Mouse (Mus musculus) limb, embryonic 15.5 days (tissue): Measurements from ENCODE around the gene Pigq. TPM values are rescaled to one million over a fixed set of nuclear protein-coding genes. Genes with fewer than 3 reads are reported as not detected.

Source experiments
- ATAC-seq: fragments of 200-750 bp; cut with Nextera tagmentation; 2 replicates; pipeline ENCODE4 v1.8.0; 2017; ENCODE audit warnings: low read depth, moderate TSS enrichment; ENCODE audit not compliant: insufficient number of reproducible peaks, low FRiP score, low TSS enrichment
- H3K27ac ChIP-seq: fragments of 300-500 bp; sonication (generic); 2 replicates; pipeline ENCODE4 v1.5.1; 2015; ENCODE audit warnings: moderate library complexity, mild to moderate bottlenecking, inconsistent platforms
- H3K27me3 ChIP-seq: fragments of 300-500 bp; sonication (generic); 2 replicates; pipeline ENCODE4 v1.6.1; 2015; ENCODE audit warnings: inconsistent platforms
- H3K36me3 ChIP-seq: fragments of 300-500 bp; sonication (generic); 2 replicates; pipeline ENCODE4 v1.6.1; 2015; ENCODE audit warnings: inconsistent platforms
- H3K4me1 ChIP-seq: fragments of 300-500 bp; sonication (generic); 2 replicates; pipeline ENCODE4 v1.6.1; 2015; ENCODE audit warnings: inconsistent platforms
- H3K4me2 ChIP-seq: fragments of 300-500 bp; sonication (generic); 2 replicates; pipeline ENCODE4 v1.6.1; 2015; ENCODE audit warnings: mild to moderate bottlenecking, inconsistent platforms
- H3K4me3 ChIP-seq: fragments of 300-500 bp; sonication (generic); 2 replicates; pipeline ENCODE4 v1.5.1; 2015; ENCODE audit warnings: mild to moderate bottlenecking, inconsistent platforms
- H3K9ac ChIP-seq: fragments of 300-500 bp; sonication (generic); 2 replicates; pipeline ENCODE4 v1.6.1; 2015; ENCODE audit warnings: inconsistent platforms
- H3K9me3 ChIP-seq: fragments of 300-500 bp; sonication (generic); 2 replicates; pipeline ENCODE4 v1.6.1; 2016; ENCODE audit warnings: inconsistent platforms
- WGBS: fragments of 180-500 bp; shearing (Covaris S2); methylation state at CpG from one replicate; pipeline ENCODE4 v1.1.7; 2015; 5-methylcytosine and 5-hydroxymethylcytosine counted together
- polyA plus RNA-seq: library from polyadenylated mRNA; unstranded; fragments of >200 nt; fragmentation: Nextera tagmentation; extraction: Ambion mirVana; gene quantifications from 2 replicates; pipeline ENCODE4 v1.2.1, GENCODE M21; 2015

The Pigq gene
- polyA plus RNA-seq, 1 experiment from 2014 or later = 45.7 TPM

GRCm38 (mm10) chr17:25887467-25887866 lies 57.3 kb downstream of the Pigq start:
- H3K4me1 ChIP-seq = no peaks in the 10 kb centered on the region
- ATAC-seq = no peak
- H3K9ac ChIP-seq = no peak overlapping the region
- no peak overlapping the region for H3K4me3 ChIP-seq
- no peak overlapping the region for H3K27ac ChIP-seq
- peaks cover 68% of the 10 kb centered on the region for H3K36me3 ChIP-seq
- WGBS = 91% methylated on average over 10 of the region's 10 CpGs
- H3K4me2 ChIP-seq = no peak overlapping the region
- no peaks in the 10 kb centered on the region for H3K27me3 ChIP-seq
- no peaks in the 10 kb centered on the region for H3K9me3 ChIP-seq

GRCm38 (mm10) chr17:25886806-25887205 lies 57.9 kb downstream of the Pigq start:
- Histone ChIP-seq H3K36me3 (peaks cover 72% of the 10 kb centered on the region), H3K4me1 (no peaks in the 10 kb centered on the region), H3K27ac (no peak overlapping the region), H3K9me3 (no peaks in the 10 kb centered on the region), H3K27me3 (no peaks in the 10 kb centered on the region), H3K4me3 (no peak overlapping the region), H3K4me2 (no peak overlapping the region), H3K9ac (no peak overlapping the region)
- no peak for ATAC-seq

GRCm38 (mm10) chr17:25885636-25886035 lies 59.1 kb downstream of the Pigq start:
- Histone ChIP-seq H3K4me1 (peaks cover 6% of the 10 kb centered on the region; the same call in 1 of the 2 replicates), H3K36me3 (peaks cover 70% of the 10 kb centered on the region), H3K4me3 (no peak overlapping the region), H3K9ac (no peak overlapping the region), H3K4me2 (no peak overlapping the region), H3K27me3 (no peaks in the 10 kb centered on the region), H3K27ac (no peak overlapping the region), H3K9me3 (no peaks in the 10 kb centered on the region)
- WGBS = 52% methylated on average over 4 of the region's 4 CpGs
- ATAC-seq = no peak

GRCm38 (mm10) chr17:25883824-25884223 lies 60.9 kb downstream of the Pigq start:
- 93% methylated on average over 3 of the region's 3 CpGs for WGBS
- Histone ChIP-seq H3K36me3 (peaks cover 60% of the 10 kb centered on the region), H3K9ac (no peak overlapping the region), H3K27me3 (no peaks in the 10 kb centered on the region), H3K4me1 (peaks cover 16% of the 10 kb centered on the region), H3K9me3 (no peaks in the 10 kb centered on the region), H3K4me2 (no peak overlapping the region), H3K27ac (no peak overlapping the region), H3K4me3 (no peak overlapping the region)
- no peak for ATAC-seq

GRCm38 (mm10) chr17:25883268-25883667 lies 61.5 kb downstream of the Pigq start:
- no peak overlapping the region for H3K27ac ChIP-seq

GRCm38 (mm10) chr17:25882306-25882705 lies 62.4 kb downstream of the Pigq start:
- no peak overlapping the region for H3K27ac ChIP-seq
- H3K4me2 ChIP-seq = no peak overlapping the region
- peaks cover 59% of the 10 kb centered on the region for H3K36me3 ChIP-seq
- H3K4me1 ChIP-seq = peaks cover 18% of the 10 kb centered on the region
- H3K27me3 ChIP-seq = no peaks in the 10 kb centered on the region
- no peak overlapping the region for H3K4me3 ChIP-seq
- H3K9me3 ChIP-seq = no peaks in the 10 kb centered on the region
- WGBS = 43% methylated on average over 5 of the region's 5 CpGs
- H3K9ac ChIP-seq = no peak overlapping the region
- ATAC-seq = no peak

More at GRCm38 (mm10) chr17:25883268-25883667, 61.5 kb downstream of the Pigq start:
- Histone ChIP-seq H3K36me3 (peaks cover 62% of the 10 kb centered on the region), H3K4me2 (no peak overlapping the region), H3K4me3 (no peak overlapping the region), H3K9me3 (no peaks in the 10 kb centered on the region), H3K27me3 (no peaks in the 10 kb centered on the region), H3K4me1 (peaks cover 16% of the 10 kb centered on the region), H3K9ac (no peak overlapping the region)
- no peak for ATAC-seq
- 81% methylated on average over 8 of the region's 8 CpGs for WGBS

- no peak for ATAC-seq
- Histone ChIP-seq H3K27me3 (no peaks in the 10 kb centered on the region), H3K4me1 (peaks cover 22% of the 10 kb centered on the region), H3K36me3 (peaks cover 57% of the 10 kb centered on the region), H3K9me3 (no peaks in the 10 kb centered on the region), H3K27ac (no peak overlapping the region), H3K4me2 (no peak overlapping the region), H3K4me3 (no peak overlapping the region), H3K9ac (no peak overlapping the region)
- WGBS = 30% methylated on average over 4 of the region's 4 CpGs
Observed at GRCm38 (mm10) chr17:25881691-25882090, 63.0 kb downstream of the Pigq start.

GRCm38 (mm10) chr17:25880913-25881641 lies 63.7 kb downstream of the Pigq start:
- Histone ChIP-seq H3K9ac (no peak overlapping the region), H3K4me2 (no peak overlapping the region), H3K36me3 (peaks cover 57% of the 10 kb centered on the region), H3K27me3 (no peaks in the 10 kb centered on the region), H3K4me3 (no peak overlapping the region), H3K4me1 (peaks cover 28% of the 10 kb centered on the region), H3K9me3 (no peaks in the 10 kb centered on the region), H3K27ac (no peak overlapping the region)
- ATAC-seq = no peak
- 19% methylated on average over 5 of the region's 5 CpGs for WGBS

- Histone ChIP-seq H3K4me2 (no peak within 1 kb of the TSS), H3K27ac (no peak within 1 kb of the TSS), H3K27me3 (no peaks in the 10 kb centered on the region), H3K4me3 (no peak within 1 kb of the TSS), H3K4me1 (peaks cover 32% of the 10 kb centered on the region), H3K9me3 (no peaks in the 10 kb centered on the region), H3K36me3 (peaks cover 57% of the 10 kb centered on the region), H3K9ac (no peak within 1 kb of the TSS)
- ATAC-seq = no peak
- WGBS = 36% methylated on average over 5 of the region's 5 CpGs
Observed at GRCm38 (mm10) chr17:25880196-25880910, 64.4 kb downstream of the Pigq start, which contains the start of gene Wfikkn1. Wfikkn1 (minus strand) TSS chr17:25880858.

GRCm38 (mm10) chr17:25879750-25880149 lies 65.0 kb downstream of the Pigq start:
- WGBS = 71% methylated on average over 8 of the region's 8 CpGs
- H3K4me1 ChIP-seq = peaks cover 32% of the 10 kb centered on the region
- no peak overlapping the region for H3K4me3 ChIP-seq
- no peaks in the 10 kb centered on the region for H3K27me3 ChIP-seq
- H3K9ac ChIP-seq = no peak overlapping the region
- H3K27ac ChIP-seq = no peak overlapping the region
- peaks cover 54% of the 10 kb centered on the region for H3K36me3 ChIP-seq
- no peak overlapping the region for H3K4me2 ChIP-seq
- no peak for ATAC-seq
- no peaks in the 10 kb centered on the region for H3K9me3 ChIP-seq

GRCm38 (mm10) chr17:25879261-25879660 lies 65.5 kb downstream of the Pigq start:
- H3K36me3 ChIP-seq = peaks cover 49% of the 10 kb centered on the region
- no peak for ATAC-seq
- H3K9ac ChIP-seq = no peak overlapping the region
- H3K4me3 ChIP-seq = no peak overlapping the region
- 66% methylated on average over 4 of the region's 4 CpGs for WGBS
- no peaks in the 10 kb centered on the region for H3K9me3 ChIP-seq
- H3K27me3 ChIP-seq = no peaks in the 10 kb centered on the region
- H3K4me1 ChIP-seq = peaks cover 35% of the 10 kb centered on the region
- no peak overlapping the region for H3K4me2 ChIP-seq
- H3K27ac ChIP-seq = no peak overlapping the region

- Histone ChIP-seq H3K36me3 (peaks cover 43% of the 10 kb centered on the region), H3K27ac (no peak overlapping the region), H3K4me3 (no peak overlapping the region), H3K4me2 (no peak overlapping the region), H3K9me3 (no peaks in the 10 kb centered on the region), H3K4me1 (peaks cover 40% of the 10 kb centered on the region), H3K27me3 (no peaks in the 10 kb centered on the region), H3K9ac (no peak overlapping the region)
- no peak for ATAC-seq
- WGBS = 91% methylated on average over 19 of the region's 19 CpGs
Observed at GRCm38 (mm10) chr17:25878611-25879180, 66.0 kb downstream of the Pigq start.
